Mouse (Mus musculus): ENCODE data around the gene Cers6. TPM values are rescaled to one million over a fixed set of nuclear protein-coding genes. Genes with fewer than 3 reads are reported as not detected.

Gene Cers6
- polyA plus RNA-seq, 3 experiments from 2014 or later: 1.8 to 3.8 (median 3.0) TPM

Other genes starting within 250 kb of the Cers6 start
- not detected for gene 4932414N04Rik, start 205.0 kb upstream of the Cers6 start, polyA plus RNA-seq (2017; shearing (Covaris generic))